Mouse (Mus musculus) G1E (cell line): Measurements from ENCODE around the gene Tmem50a.

Experiments
- CTCF ChIP-seq: IDR thresholded peaks from 2 replicates; pipeline ENCODE4 v1.5.1; 2012; ENCODE audit warnings: low read depth, low read length, inconsistent platforms, mixed read lengths
- GATA1 ChIP-seq: IDR thresholded peaks from 2 replicates; pipeline ENCODE4 v1.6.1; 2012; ENCODE audit warnings: borderline replicate concordance, low read length, inconsistent platforms, mixed read lengths
- POLR2AphosphoS5 ChIP-seq: IDR thresholded peaks from 2 replicates; pipeline ENCODE4 v1.6.1; 2012; ENCODE audit warnings: low read depth, low read length, inconsistent platforms; ENCODE audit not compliant: insufficient replicate concordance

- no peak for TF ChIP-seq GATA1
- no peak for TF ChIP-seq CTCF
- no peak; the same call in 1 of the 2 replicates for TF ChIP-seq POLR2AphosphoS5
Observed at GRCm38 (mm10) chr4:134930684-134931481, 16.1 kb upstream of the Tmem50a start, which contains the start of gene Syf2.
